Mouse (Mus musculus) olfactory bulb, adult 2 months (tissue): ENCODE data around the gene Lcn9. TPM values are rescaled to one million over a fixed set of nuclear protein-coding genes. Genes with fewer than 3 reads are reported as not detected.

Experiments used
- H3K27ac ChIP-seq: fragments of 200-500 bp; 2 replicates; pipeline ENCODE4 v1.5.1; 2012; ENCODE audit warnings: low read depth, low read length; ENCODE audit not compliant: insufficient read depth
- H3K4me1 ChIP-seq: fragments of 200-500 bp; 2 replicates; pipeline ENCODE4 v1.6.1; 2012; ENCODE audit warnings: low read length; ENCODE audit not compliant: control insufficient read depth, insufficient read depth
- H3K4me3 ChIP-seq: fragments of 200-500 bp; 2 replicates; pipeline ENCODE4 v1.5.1; 2012; ENCODE audit warnings: mild to moderate bottlenecking, low read depth, low read length, moderate library complexity; ENCODE audit not compliant: insufficient read depth
- CTCF ChIP-seq: fragments of 200-500 bp; IDR thresholded peaks from 2 replicates; pipeline ENCODE4 v1.5.1; 2012; ENCODE audit warnings: low read depth, mild to moderate bottlenecking, low read length, moderate library complexity; ENCODE audit not compliant: insufficient read depth
- POLR2A ChIP-seq: fragments of 200-500 bp; IDR thresholded peaks from 2 replicates; pipeline ENCODE4 v1.6.1; 2012; ENCODE audit warnings: mild to moderate bottlenecking, low read depth, low read length, moderate library complexity; ENCODE audit not compliant: insufficient read depth
- WGBS: fragments of 180-500 bp; shearing (Covaris S2); methylation state at CpG from one replicate; pipeline ENCODE4 v1.1.7; 2018; 5-methylcytosine and 5-hydroxymethylcytosine counted together
- polyA plus RNA-seq: library from polyadenylated mRNA; stranded (reverse); fragments of >200 nt; gene quantifications from 2 replicates; pipeline ENCODE4 v1.2.4, GENCODE M21; 2012; ENCODE audit warnings: low replicate concordance; ENCODE audit not compliant: missing spikeins, insufficient read depth, insufficient read length

Gene Lcn9
- polyA plus RNA-seq, 1 experiment: not detected

DNA sequence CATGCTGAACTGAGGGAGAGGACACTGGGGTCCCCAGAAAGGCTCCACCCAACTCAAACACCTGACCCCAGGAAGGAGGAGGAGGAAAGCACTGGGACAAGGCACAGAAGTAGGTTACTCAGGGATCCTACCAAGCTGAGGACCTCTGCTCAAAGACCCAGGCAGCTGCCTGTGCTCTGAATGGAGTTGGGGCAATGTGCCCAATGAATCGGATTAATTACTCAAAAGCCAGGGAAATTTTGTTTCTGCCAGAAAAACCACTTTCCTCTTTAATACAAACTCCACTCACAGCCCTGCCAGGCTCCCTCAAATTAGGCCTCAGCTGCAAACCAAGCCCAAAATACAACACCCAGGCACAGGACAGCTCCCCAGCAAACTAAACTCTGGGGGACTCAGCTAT lies 19.8 kb downstream of the Lcn9 start:
- Histone ChIP-seq H3K4me1 (peaks cover 43% of the 10 kb centered on the region), H3K4me3 (no peak overlapping the region), H3K27ac (peak overlapping the region; percentile 64)
- 24% methylated on average over 1 of the region's 1 CpGs for WGBS
- no peak for TF ChIP-seq CTCF
- TF ChIP-seq POLR2A: no peak

GRCm38 (mm10) chr2:25844097-25844496 lies 21.1 kb downstream of the Lcn9 start:
- no peak overlapping the region for H3K4me3 ChIP-seq
- WGBS: 82% methylated on average over 3 of the region's 3 CpGs
- no peak overlapping the region for H3K27ac ChIP-seq
- TF ChIP-seq CTCF: no peak
- no peak for TF ChIP-seq POLR2A
- peaks cover 43% of the 10 kb centered on the region for H3K4me1 ChIP-seq

DNA sequence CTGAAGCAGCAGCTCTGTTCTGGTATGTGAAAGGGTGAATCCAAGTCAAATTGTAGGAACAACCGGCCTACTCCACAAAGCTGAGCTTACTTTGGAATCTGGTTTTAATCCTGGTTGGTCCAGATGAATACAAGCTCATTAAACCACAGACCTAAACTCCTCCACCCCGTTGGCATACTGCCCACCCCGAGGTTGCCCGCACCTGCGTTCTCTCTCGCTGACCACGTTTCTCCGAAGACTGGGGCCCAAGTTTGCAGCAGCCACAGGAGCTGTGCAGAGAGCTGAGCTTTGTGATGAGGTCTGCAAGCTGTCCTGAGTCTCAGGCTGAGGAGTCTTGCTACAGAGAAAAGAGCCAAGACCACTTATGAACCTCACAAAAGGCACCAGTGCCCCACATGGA lies 23.6 kb downstream of the Lcn9 start:
- Histone ChIP-seq H3K27ac (no peak overlapping the region), H3K4me1 (peaks cover 44% of the 10 kb centered on the region), H3K4me3 (no peak overlapping the region)
- TF ChIP-seq POLR2A: no peak
- TF ChIP-seq CTCF: no peak
- WGBS: 61% methylated on average over 8 of the region's 8 CpGs

DNA sequence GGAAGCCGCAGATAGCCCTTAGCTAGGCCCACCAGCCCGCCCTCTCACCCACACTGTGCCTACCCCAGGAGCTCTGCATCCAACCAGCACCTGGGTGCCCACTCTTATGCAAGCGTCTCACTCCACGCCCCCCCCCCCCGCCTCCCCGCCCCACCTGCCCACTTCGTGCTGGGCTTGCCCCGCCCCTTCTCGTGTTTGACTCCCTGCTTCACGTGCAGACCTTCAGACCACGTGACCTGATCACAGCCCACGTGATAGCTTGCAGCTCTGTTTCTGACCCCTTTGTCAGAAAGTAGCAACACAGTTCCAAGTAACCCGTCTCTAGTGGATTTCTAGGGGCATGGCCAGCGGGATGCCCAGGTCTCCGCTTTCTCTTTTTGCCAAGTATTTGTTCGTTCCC lies 24.3 kb downstream of the Lcn9 start, which contains the start of gene Sohlh1:
TSS of gene Sohlh1 (minus strand) at position 23 of the 400 bp plus-strand sequence.
- peaks cover 42% of the 10 kb centered on the region for H3K4me1 ChIP-seq
- no peak for TF ChIP-seq CTCF
- TF ChIP-seq POLR2A: no peak
- H3K4me3 ChIP-seq: no peak within 1 kb of the TSS
- no peak within 1 kb of the TSS for H3K27ac ChIP-seq
- 88% methylated on average over 16 of the region's 16 CpGs for WGBS

- no peak overlapping the region for H3K4me3 ChIP-seq
- WGBS: 12% methylated on average over 4 of the region's 4 CpGs
- no peak overlapping the region for H3K27ac ChIP-seq
- H3K4me1 ChIP-seq: peaks cover 19% of the 10 kb centered on the region
- TF ChIP-seq CTCF: peak; percentile 88
- no peak for TF ChIP-seq POLR2A
Measured at GRCm38 (mm10) chr2:25850330-25850729, 27.4 kb downstream of the Lcn9 start.

GRCm38 (mm10) chr2:25852626-25853025 lies 29.7 kb downstream of the Lcn9 start:
- Histone ChIP-seq H3K27ac (no peak overlapping the region), H3K4me3 (no peak overlapping the region), H3K4me1 (peaks cover 13% of the 10 kb centered on the region)
- TF ChIP-seq CTCF (no peak), POLR2A (no peak)
- WGBS: 38% methylated on average over 3 of the region's 3 CpGs

DNA sequence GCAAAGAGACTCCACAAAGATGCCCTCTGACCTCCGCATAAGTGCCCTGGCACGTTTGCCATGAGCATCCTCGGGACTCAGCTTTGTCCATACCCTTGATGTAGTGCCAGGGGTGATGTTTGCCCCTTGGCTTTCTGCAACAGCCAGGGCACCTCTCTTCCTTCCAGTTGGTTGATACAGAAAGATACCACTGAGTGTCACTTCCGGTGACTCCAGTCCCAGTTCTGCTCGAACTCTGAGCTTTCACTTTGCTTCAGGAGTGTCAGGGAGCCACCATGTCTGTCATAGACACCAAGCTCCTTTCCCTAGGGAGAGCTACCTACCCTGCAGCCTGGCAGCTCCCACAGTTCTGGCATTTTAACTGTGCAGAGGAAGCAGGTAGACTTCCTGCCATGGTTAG lies 31.0 kb downstream of the Lcn9 start:
- H3K4me3 ChIP-seq: no peak overlapping the region
- TF ChIP-seq CTCF: no peak
- peaks cover 13% of the 10 kb centered on the region for H3K4me1 ChIP-seq
- no peak overlapping the region for H3K27ac ChIP-seq
- WGBS: 81% methylated on average over 5 of the region's 5 CpGs

DNA sequence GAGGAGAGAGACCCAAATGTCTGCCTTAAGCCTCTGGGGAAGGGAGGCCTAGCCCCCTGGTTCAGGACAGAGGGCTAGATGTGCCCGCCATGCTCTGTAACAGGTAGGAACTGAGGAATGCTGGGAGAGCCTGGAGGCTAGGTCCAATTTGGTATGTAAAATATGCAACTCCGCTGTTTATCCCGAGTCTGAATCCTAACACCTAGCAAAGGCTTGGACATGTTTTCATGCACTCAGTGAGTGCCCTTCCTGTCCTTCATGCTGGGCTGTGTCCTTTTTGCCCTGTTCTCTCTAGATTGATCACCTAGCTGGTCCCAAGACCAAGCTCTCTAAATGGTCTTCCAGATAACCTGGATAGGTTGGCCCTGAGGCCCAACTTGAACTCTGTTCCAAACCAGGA lies 36.9 kb downstream of the Lcn9 start:
- Histone ChIP-seq H3K4me3 (no peak overlapping the region), H3K27ac (no peak overlapping the region), H3K4me1 (peaks cover 20% of the 10 kb centered on the region)
- TF ChIP-seq CTCF (no peak), POLR2A (no peak)
- 95% methylated on average over 3 of the region's 3 CpGs for WGBS

GRCm38 (mm10) chr2:25862038-25862437 lies 39.1 kb downstream of the Lcn9 start:
- Histone ChIP-seq H3K4me3 (no peak overlapping the region), H3K27ac (peak overlapping the region; percentile 16; the same call in 1 of the 2 replicates), H3K4me1 (peaks cover 39% of the 10 kb centered on the region)
- 48% methylated on average over 2 of the region's 2 CpGs for WGBS
- TF ChIP-seq POLR2A: no peak
- no peak for TF ChIP-seq CTCF

DNA sequence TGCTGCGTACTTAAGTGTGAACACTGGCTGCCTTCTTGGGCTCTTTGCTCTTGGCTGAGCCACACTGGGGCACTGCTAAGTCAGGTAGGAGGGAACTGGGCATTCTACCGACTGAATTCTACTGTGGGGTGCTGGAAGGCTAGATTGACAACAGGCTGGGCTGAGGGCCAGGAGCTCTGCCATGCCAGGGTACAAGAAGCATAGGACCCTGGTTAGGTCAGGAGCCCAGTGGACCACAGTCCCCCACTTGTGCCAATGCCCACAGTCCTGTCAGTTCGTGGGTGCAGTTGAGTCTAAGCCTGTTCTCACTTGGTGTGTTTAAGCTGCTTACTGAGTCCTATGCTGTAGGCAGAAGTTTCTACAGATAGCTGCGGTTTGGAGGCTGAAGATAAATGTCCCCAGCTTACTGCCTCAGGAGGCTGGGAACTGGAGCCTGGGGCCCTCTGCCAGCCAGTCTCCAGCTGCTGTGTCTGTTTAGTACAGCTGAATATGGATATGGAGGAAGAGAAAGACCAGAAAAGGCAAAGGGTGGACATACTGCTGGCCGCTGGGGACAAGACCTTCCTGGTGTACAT lies 39.8 kb downstream of the Lcn9 start:
- Histone ChIP-seq H3K4me1 (peaks cover 46% of the 10 kb centered on the region), H3K27ac (peak overlapping the region; percentile 16; the same call in 1 of the 2 replicates), H3K4me3 (peak overlapping the region; percentile 74)
- TF ChIP-seq POLR2A (no peak), CTCF (no peak)
- 38% methylated on average over 5 of the region's 5 CpGs for WGBS
